Mouse (Mus musculus) neural tube, embryonic 11.5 days (tissue): ENCODE measurements around the gene Mmd. TPM values are rescaled to one million over a fixed set of nuclear protein-coding genes. Genes with fewer than 3 reads are reported as not detected.

Source experiments
- ATAC-seq: fragments of 200-750 bp; cut with Nextera tagmentation; 2 replicates; pipeline ENCODE4 v1.8.0; 2017; ENCODE audit warnings: moderate number of reproducible peaks, mild to moderate bottlenecking, moderate TSS enrichment, moderate library complexity; ENCODE audit not compliant: insufficient read depth, low FRiP score, low TSS enrichment
- DNase-seq: peaks from one replicate; pipeline ENCODE4 v3.0.0-alpha.2; 2015; ENCODE audit warnings: low spot score
- H3K27ac ChIP-seq: fragments of 300-500 bp; sonication (generic); 2 replicates; pipeline ENCODE4 v1.5.1; 2014; ENCODE audit warnings: low read depth, mild to moderate bottlenecking, low read length
- H3K27me3 ChIP-seq: fragments of 300-500 bp; sonication (generic); 2 replicates; pipeline ENCODE4 v1.6.1; 2014; ENCODE audit warnings: mild to moderate bottlenecking, low read length, mixed read lengths; ENCODE audit not compliant: control insufficient read depth, insufficient read depth
- H3K36me3 ChIP-seq: fragments of 300-500 bp; sonication (generic); 2 replicates; pipeline ENCODE4 v1.6.1; 2014; ENCODE audit warnings: mild to moderate bottlenecking, low read length, moderate library complexity, mixed read lengths; ENCODE audit not compliant: control insufficient read depth, insufficient read depth
- H3K4me1 ChIP-seq: fragments of 300-500 bp; sonication (generic); 2 replicates; pipeline ENCODE4 v1.6.1; 2014; ENCODE audit warnings: low read length, mixed read lengths; ENCODE audit not compliant: control insufficient read depth, insufficient read depth
- H3K4me2 ChIP-seq: fragments of 300-500 bp; sonication (generic); 2 replicates; pipeline ENCODE4 v1.6.1; 2014; ENCODE audit warnings: low read depth, mild to moderate bottlenecking, moderate library complexity
- H3K4me3 ChIP-seq: fragments of 300-500 bp; sonication (generic); 2 replicates; pipeline ENCODE4 v1.5.1; 2014; ENCODE audit warnings: low read depth, low read length
- H3K9ac ChIP-seq: fragments of 300-500 bp; sonication (generic); 2 replicates; pipeline ENCODE4 v1.6.1; 2014; ENCODE audit warnings: mild to moderate bottlenecking, low read length
- H3K9me3 ChIP-seq: fragments of 300-500 bp; sonication (generic); 2 replicates; pipeline ENCODE4 v1.6.1; 2016; ENCODE audit warnings: low read length; ENCODE audit not compliant: control insufficient read depth
- WGBS: fragments of 180-500 bp; shearing (Covaris S2); extraction: QIAGEN DNeasy Blood & Tissue Kit; methylation state at CpG from one replicate; pipeline ENCODE4 v1.1.7; 2014; 5-methylcytosine and 5-hydroxymethylcytosine counted together
- polyA plus RNA-seq: library from polyadenylated mRNA; unstranded; fragments of >200 nt; fragmentation: Nextera tagmentation; extraction: Ambion mirVana; gene quantifications from 2 replicates; pipeline ENCODE4 v1.2.1, GENCODE M21; 2014

Mmd gene
- 48.2 and 51.6 TPM in 2 replicates for polyA plus RNA-seq

DNA sequence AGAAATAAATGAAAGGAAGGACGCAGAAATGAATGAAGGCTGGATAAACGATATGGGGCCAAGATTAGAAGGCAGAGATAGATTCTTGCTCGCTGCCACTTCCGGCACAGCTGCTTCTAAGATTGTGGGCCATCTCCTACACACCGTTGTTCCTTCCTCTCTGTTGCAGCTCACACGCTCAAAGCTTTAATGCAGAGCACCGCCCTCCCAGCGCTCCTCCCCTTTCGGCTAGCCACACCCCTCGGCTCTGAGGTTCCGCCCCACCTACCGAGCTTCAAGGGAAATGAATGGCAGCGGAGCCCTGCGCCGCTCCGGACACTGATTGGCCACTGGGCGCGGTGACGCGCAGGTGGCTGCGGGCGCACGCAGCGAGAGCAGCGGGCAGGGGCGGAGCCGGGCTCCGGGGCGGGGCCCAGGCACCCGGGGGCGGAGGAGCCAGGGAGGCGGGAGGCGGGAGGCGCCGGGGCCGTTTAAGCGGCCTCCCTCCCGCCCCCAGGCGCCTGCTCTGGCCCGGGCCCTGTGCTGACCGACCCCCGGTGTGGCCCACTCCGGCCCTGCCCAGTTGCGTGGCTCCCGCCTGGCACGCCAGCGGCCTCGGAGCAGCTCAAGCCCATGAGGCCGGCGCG lies at the start of gene Mmd:
Mmd (plus strand) TSS at position 432 of the 626 bp plus-strand sequence.
- Histone ChIP-seq H3K4me1 (no peaks in the 10 kb centered on the region; the same call in 1 of the 2 replicates), H3K36me3 (no peaks in the 10 kb centered on the region), H3K27ac (peak within 1 kb of the TSS; percentile 49), H3K9me3 (no peaks in the 10 kb centered on the region), H3K4me2 (peak within 1 kb of the TSS; percentile 55), H3K9ac (peak within 1 kb of the TSS; percentile 73), H3K27me3 (no peaks in the 10 kb centered on the region), H3K4me3 (peak within 1 kb of the TSS; percentile 65)
- WGBS, result under 1% methylated on average over 40 of the region's 51 CpGs
- DNase-seq (peak; percentile 99), ATAC-seq (peak; percentile 99)

DNA sequence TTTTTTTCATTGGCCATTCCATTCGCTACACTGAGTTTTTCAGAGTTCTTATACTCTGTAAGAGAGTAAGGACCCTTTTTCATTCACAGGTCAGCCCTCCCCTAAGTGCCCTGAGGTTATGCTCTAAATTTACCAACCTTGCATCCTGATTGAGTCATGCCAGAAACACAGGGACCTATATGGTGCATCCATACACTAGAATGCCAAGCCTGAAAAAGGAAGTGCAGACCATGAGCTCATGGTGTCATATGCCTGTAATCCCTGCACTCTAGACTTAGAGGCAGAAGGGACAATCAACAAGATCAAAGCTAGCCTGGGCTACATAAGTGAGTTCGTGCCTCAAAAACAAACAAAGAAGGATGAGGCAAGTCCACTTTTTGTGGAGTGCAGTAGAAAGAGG lies 48.4 kb upstream of the Mmd start:
- ATAC-seq, result no peak
- WGBS, result 90% methylated on average over 2 of the region's 2 CpGs

DNA sequence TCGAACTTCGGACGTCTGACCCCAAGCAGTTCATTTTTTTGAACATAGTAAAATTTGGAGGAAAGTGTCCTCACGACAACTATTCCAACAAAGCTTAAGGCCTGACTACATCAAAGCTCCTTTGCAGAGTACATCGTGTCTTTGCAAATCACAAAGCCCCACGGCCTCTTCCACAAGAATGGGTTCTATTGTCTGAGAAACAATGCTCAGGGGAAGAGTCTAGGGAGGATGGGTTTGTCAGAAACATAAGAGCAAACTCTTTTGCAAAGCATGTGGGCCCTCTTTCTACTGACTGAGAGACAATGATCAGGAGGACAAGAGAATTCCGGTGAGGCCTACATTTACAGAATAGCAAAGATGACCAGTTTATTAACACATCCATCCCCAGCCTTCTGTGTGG lies 35.0 kb upstream of the Mmd start:
- Histone ChIP-seq H3K9me3 (no peaks in the 10 kb centered on the region), H3K27me3 (no peaks in the 10 kb centered on the region), H3K9ac (no peak overlapping the region), H3K4me1 (no peaks in the 10 kb centered on the region), H3K4me2 (no peak overlapping the region), H3K4me3 (no peak overlapping the region), H3K27ac (no peak overlapping the region), H3K36me3 (no peaks in the 10 kb centered on the region)
- ATAC-seq (no peak), DNase-seq (no peak)
- WGBS, result 65% methylated on average over 7 of the region's 7 CpGs

More for the DNA sequence above, 48.4 kb upstream of the Mmd start:
- Histone ChIP-seq H3K4me3 (no peak overlapping the region), H3K27me3 (no peaks in the 10 kb centered on the region), H3K4me2 (no peak overlapping the region), H3K36me3 (no peaks in the 10 kb centered on the region), H3K9me3 (no peaks in the 10 kb centered on the region), H3K9ac (no peak overlapping the region), H3K4me1 (no peaks in the 10 kb centered on the region), H3K27ac (no peak overlapping the region)
- DNase-seq, result no peak

DNA sequence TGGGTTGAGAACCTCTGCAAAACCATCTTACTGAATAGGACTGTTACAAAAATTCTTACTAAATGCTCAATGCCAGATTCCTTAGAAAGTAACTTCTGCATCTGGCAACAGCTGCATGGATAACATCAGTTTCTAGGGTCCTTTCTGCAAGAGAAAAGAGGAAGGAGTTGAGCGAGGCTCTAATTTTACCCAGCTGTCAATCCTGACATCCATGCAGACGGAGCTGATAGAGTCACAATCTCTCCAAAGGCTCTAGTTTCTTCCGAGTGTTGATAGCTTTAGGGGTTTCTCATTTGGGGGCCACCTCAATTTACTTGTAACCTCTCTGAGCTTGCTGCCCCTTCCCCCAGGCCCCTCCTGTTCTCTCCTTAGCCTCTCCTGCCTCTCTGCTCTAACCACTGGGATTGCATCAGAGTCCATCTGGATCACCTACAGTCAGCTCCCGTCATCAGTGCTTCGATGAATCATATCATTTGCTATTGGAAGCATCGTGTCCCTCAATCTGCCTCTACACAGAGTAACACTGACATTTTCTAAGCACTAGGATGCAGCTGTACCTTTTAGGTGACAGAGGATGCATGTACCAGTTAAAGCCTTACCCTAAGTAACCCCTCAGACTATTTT lies 29.1 kb upstream of the Mmd start:
- Histone ChIP-seq H3K4me1 (no peaks in the 10 kb centered on the region), H3K9ac (no peak overlapping the region), H3K4me2 (no peak overlapping the region), H3K9me3 (no peaks in the 10 kb centered on the region), H3K4me3 (no peak overlapping the region), H3K27me3 (no peaks in the 10 kb centered on the region), H3K36me3 (no peaks in the 10 kb centered on the region), H3K27ac (no peak overlapping the region)
- WGBS, result 74% methylated on average over 6 of the region's 6 CpGs
- DNase-seq, result no peak
- ATAC-seq, result no peak

GRCm38 (mm10) chr11:90220750-90221149 lies 28.5 kb upstream of the Mmd start:
- Histone ChIP-seq H3K4me3 (no peak overlapping the region), H3K9me3 (no peaks in the 10 kb centered on the region), H3K4me1 (no peaks in the 10 kb centered on the region), H3K4me2 (no peak overlapping the region), H3K27ac (no peak overlapping the region), H3K9ac (no peak overlapping the region), H3K27me3 (no peaks in the 10 kb centered on the region), H3K36me3 (no peaks in the 10 kb centered on the region)
- WGBS, result 24% methylated on average over 2 of the region's 2 CpGs
- ATAC-seq (no peak), DNase-seq (no peak)

DNA sequence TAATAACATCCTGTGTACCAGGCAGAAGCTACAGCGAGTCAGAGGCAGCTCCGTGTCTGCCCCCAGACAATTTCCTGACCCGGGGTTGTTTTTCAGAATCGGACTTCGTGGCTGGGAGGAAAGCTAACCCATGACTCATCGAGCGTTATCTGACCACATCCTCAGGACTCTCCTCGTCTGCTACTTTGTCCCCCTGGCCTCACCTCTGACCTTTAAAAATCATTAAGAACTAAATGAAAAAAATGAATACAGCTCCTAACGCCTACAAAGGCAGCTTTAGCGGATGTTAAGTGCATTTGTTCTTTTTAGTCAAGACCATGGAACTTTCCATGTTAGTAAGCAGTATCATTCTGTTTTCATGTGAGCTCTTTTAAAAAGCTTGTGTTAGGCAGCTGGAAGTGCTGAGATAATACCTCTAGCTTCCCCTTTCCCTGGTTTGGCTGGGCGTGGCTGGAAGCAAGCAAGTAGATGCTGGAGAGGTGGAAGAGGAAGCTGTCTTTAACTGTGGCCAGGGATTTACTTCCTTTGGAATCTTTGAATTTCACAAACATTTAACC lies 24.3 kb upstream of the Mmd start:
- no peaks in the 10 kb centered on the region for H3K36me3 ChIP-seq
- H3K27me3 ChIP-seq, result no peaks in the 10 kb centered on the region
- no peak overlapping the region for H3K4me3 ChIP-seq
- ATAC-seq (no peak), DNase-seq (no peak)
- 75% methylated on average over 11 of the region's 11 CpGs for WGBS
- H3K9ac ChIP-seq, result no peak overlapping the region
- no peaks in the 10 kb centered on the region for H3K4me1 ChIP-seq
- no peaks in the 10 kb centered on the region for H3K9me3 ChIP-seq
- no peak overlapping the region for H3K27ac ChIP-seq
- no peak overlapping the region for H3K4me2 ChIP-seq

DNA sequence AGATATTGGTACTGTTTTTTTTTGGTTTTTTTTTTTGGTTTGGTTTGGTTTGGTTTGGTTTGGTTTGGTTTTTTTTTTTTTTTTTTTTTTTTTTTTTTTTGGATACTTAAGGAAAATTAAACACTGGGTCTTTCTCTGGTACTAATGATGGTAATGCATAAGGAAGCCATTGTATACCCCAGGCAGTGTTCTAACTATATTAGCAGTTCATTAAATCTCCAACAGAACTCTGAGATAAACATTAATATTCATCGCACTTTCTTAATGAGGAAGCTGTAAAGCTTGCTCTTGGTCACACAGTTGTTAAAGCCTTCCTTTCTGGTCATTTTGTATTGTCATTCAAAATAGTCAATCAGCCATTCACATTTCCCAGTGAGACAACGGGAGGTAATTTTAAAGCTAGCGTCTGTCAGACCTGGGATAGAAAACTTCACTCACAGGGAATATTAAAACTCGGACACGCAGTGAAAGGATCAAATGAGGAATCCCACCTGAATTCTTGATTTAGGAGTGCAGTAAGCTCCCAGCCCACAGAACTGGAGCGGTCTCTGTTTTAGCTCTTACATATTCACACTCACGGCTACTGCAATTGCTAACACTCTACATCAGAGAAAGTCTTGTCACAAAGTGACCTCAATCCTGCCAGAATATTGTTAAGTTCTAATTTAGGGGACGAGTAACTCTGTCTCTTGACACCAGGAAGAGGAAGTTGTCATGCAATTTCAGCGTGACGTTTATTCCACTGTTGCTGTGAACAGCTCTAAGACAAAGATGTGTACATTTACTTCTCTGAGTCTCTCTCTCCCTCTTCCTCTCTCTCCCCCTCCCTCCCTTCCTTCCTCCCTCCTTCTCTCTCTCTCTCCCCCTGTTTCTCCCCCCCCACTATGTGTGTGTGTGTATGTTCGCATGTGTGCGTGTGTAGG lies 22.0 kb upstream of the Mmd start:
- Histone ChIP-seq H3K9ac (no peak overlapping the region), H3K9me3 (no peaks in the 10 kb centered on the region), H3K27ac (no peak overlapping the region), H3K27me3 (no peaks in the 10 kb centered on the region), H3K4me1 (no peaks in the 10 kb centered on the region), H3K4me3 (no peak overlapping the region), H3K4me2 (no peak overlapping the region), H3K36me3 (no peaks in the 10 kb centered on the region)
- ATAC-seq, result no peak
- DNase-seq, result no peak
- WGBS, result 58% methylated on average over 12 of the region's 12 CpGs

DNA sequence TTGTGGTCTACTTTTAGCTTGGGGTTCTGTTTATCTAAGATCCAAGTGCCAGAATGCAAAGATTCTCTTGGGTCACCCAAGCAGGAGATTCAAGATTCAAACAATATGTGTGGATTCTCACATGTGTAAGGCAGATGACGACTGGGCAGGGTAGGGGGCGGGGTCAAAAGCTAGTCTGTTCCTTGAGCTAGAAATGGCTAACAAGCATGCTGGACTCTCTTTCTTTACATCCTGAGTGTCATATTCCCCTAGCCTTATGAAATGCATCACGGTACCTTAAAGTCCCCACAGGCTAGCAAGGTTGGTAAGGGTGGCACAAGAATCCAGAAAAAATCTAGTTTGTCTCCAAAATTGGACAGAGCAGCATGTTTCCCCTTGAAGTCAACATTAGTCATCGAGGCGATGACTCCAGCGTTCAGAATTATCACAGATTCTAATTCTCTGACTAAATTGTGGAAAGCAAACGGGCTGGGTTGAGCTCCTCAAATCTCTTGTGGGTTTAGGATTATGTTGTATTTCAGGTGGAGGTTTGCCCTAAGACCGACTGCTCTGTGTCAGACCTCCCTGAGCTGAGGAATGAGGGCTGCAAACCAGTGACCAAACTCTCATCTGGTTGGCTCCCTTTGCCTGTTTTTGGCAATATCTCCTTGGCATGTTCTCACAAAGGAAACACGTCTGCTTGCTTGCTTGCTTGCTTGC lies 20.9 kb upstream of the Mmd start:
- WGBS, result 87% methylated on average over 9 of the region's 9 CpGs

More for the DNA sequence above, 20.9 kb upstream of the Mmd start:
- DNase-seq (no peak), ATAC-seq (no peak)
- H3K9me3 ChIP-seq, result no peaks in the 10 kb centered on the region
- no peak overlapping the region for H3K4me2 ChIP-seq
- no peaks in the 10 kb centered on the region for H3K36me3 ChIP-seq
- no peak overlapping the region for H3K9ac ChIP-seq
- no peak overlapping the region for H3K4me3 ChIP-seq
- no peaks in the 10 kb centered on the region for H3K27me3 ChIP-seq
- H3K4me1 ChIP-seq, result 0 out of 2 replicates have a peak, but pooled peaks cover 4% of the 10 kb centered on the region
- H3K27ac ChIP-seq, result no peak overlapping the region
